Mouse (Mus musculus): ENCODE results near the gene Edn3.

- TF ChIP-seq CTCF (IDR thresholded peaks at IDR 0.05; ENCODE audit: control insufficient read depth, insufficient read depth, low read length): no peak
- TF ChIP-seq POLR2A (IDR thresholded peaks at IDR 0.05; ENCODE audit: borderline replicate concordance, control insufficient read depth, low read depth, low read length): no peak
These were observed at the start of gene Edn3 for GRCm38 (mm10) chr2:174760479-174761121.
